Mouse (Mus musculus): ENCODE measurements at regions not wholly inside any gene's neighbourhood (a gene's known extent, or its start where the extent isn't known, plus 50 kb on each side); places are given as distances from the start of the nearest gene placed in this dataset.

DNA sequence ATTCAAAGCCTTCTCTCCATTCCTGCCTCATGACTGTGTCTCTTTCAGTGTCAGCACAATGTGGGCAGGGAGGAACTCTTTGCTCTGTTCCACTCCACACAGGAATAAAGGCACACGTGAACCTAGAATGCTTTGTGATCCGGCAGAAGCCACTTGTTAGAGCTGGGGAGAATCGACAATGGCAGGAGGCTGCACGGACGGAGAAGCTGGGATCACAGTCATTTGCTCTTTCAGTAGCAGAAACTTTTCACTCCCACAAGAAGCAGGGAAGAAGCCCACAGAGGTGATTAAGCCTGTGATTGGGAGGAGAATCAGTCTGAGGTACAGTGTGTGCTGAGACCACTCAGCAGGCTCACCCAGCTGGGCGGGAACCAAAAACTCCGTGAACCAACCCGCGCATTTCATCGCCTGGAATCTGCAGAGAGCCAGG lies 98.7 kb upstream of the Got2 start:
- no peak for ATAC-seq (ENCODE audit: low read depth)
- H3K4me3 ChIP-seq (ENCODE audit: low read length), result no peak overlapping the region
- whole genome bisulfite sequencing, result 16% methylated on average over 10 of the region's 10 CpGs
- H3K9me3 ChIP-seq (ENCODE audit: control insufficient read depth, low read length), result no peaks in the 10 kb centered on the region
- no peaks in the 10 kb centered on the region for H3K27me3 ChIP-seq (ENCODE audit: control insufficient read depth, insufficient read depth, low read depth, low read length)
- H3K27ac ChIP-seq (ENCODE audit: low read length), result no peak overlapping the region
- no peak overlapping the region for H3K4me2 ChIP-seq (ENCODE audit: low read depth, low read length)
- H3K9ac ChIP-seq (ENCODE audit: low read length), result no peak overlapping the region
- no peaks in the 10 kb centered on the region for H3K36me3 ChIP-seq (ENCODE audit: control insufficient read depth, insufficient read depth, low read length)
- no peaks in the 10 kb centered on the region for H3K4me1 ChIP-seq (replicated peaks; ENCODE audit: control insufficient read depth, insufficient read depth, low read length)

DNA sequence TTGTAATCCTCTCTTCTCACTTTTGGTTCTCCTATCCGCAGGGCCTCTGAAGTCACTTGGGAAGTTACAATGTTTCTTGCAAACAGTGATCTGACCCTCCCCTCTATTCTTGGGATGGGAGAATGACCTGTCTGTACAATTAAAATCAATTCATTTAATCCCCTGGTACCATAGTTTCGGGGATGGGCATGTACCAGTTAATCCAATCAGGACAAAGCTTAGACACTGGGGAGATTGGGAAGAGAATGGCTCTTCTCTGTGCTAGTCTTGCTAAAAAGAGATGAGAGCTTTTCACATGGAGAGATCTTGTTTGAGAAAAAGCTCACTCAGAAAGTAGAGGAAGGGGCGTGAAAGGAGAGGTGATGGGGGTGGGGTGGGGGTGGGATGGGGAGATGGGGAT lies 98.1 kb upstream of the Got2 start:
- no peak overlapping the region for H3K27ac ChIP-seq (ENCODE audit: low read length)
- no peaks in the 10 kb centered on the region for H3K36me3 ChIP-seq (ENCODE audit: control insufficient read depth, insufficient read depth, low read length)
- no peaks in the 10 kb centered on the region for H3K27me3 ChIP-seq (ENCODE audit: control insufficient read depth, insufficient read depth, low read depth, low read length)
- no peaks in the 10 kb centered on the region for H3K4me1 ChIP-seq (replicated peaks; ENCODE audit: control insufficient read depth, insufficient read depth, low read length)
- no peak overlapping the region for H3K4me2 ChIP-seq (ENCODE audit: low read depth, low read length)
- H3K9ac ChIP-seq (ENCODE audit: low read length), result no peak overlapping the region
- 58% methylated on average over 3 of the region's 3 CpGs for WGBS
- no peak for ATAC-seq (ENCODE audit: low read depth)
- no peaks in the 10 kb centered on the region for H3K9me3 ChIP-seq (ENCODE audit: control insufficient read depth, low read length)
- H3K4me3 ChIP-seq (ENCODE audit: low read length), result no peak overlapping the region

GRCm38 (mm10) chr8:95983690-95984089 lies 95.3 kb upstream of the Got2 start:
- Histone ChIP-seq H3K9ac (ENCODE audit: low read length) (no peak overlapping the region), H3K4me3 (ENCODE audit: low read length) (no peak overlapping the region), H3K36me3 (ENCODE audit: control insufficient read depth, insufficient read depth, low read length) (no peaks in the 10 kb centered on the region), H3K27me3 (ENCODE audit: control insufficient read depth, insufficient read depth, low read depth, low read length) (no peaks in the 10 kb centered on the region), H3K4me2 (ENCODE audit: low read depth, low read length) (no peak overlapping the region), H3K4me1 (replicated peaks; ENCODE audit: control insufficient read depth, insufficient read depth, low read length) (no peaks in the 10 kb centered on the region), H3K9me3 (ENCODE audit: control insufficient read depth, low read length) (no peaks in the 10 kb centered on the region), H3K27ac (ENCODE audit: low read length) (no peak overlapping the region)
- WGBS, result 37% methylated on average over 2 of the region's 2 CpGs
- no peak for ATAC-seq (ENCODE audit: low read depth)

DNA sequence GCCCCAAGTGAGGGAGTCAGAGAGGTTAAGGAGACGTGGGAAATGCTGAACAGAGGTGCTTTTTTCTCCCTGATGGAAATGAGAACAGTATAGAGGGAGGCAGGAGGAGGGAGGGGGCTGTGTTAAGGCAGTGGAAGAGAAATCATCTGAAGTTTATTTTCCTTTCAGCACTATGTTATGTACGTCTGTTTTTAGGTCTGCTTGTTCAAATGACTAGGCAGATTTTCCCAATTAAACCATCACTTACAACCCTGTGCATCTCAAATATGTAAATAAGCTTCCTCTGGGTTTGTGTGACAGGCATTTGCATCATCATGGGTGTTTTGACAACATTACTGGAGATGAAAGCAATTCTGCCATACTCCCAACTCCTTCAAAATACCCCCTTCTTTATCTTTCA lies 92.1 kb upstream of the Got2 start:
- Histone ChIP-seq H3K36me3 (ENCODE audit: control insufficient read depth, insufficient read depth, low read length) (no peaks in the 10 kb centered on the region), H3K4me3 (ENCODE audit: low read length) (no peak overlapping the region), H3K4me2 (ENCODE audit: low read depth, low read length) (no peak overlapping the region), H3K9me3 (ENCODE audit: control insufficient read depth, low read length) (no peaks in the 10 kb centered on the region), H3K4me1 (replicated peaks; ENCODE audit: control insufficient read depth, insufficient read depth, low read length) (no peaks in the 10 kb centered on the region), H3K27ac (ENCODE audit: low read length) (no peak overlapping the region), H3K27me3 (ENCODE audit: control insufficient read depth, insufficient read depth, low read depth, low read length) (no peaks in the 10 kb centered on the region), H3K9ac (ENCODE audit: low read length) (no peak overlapping the region)
- no peak for ATAC-seq (ENCODE audit: low read depth)
- WGBS, result 31% methylated on average over 2 of the region's 2 CpGs

DNA sequence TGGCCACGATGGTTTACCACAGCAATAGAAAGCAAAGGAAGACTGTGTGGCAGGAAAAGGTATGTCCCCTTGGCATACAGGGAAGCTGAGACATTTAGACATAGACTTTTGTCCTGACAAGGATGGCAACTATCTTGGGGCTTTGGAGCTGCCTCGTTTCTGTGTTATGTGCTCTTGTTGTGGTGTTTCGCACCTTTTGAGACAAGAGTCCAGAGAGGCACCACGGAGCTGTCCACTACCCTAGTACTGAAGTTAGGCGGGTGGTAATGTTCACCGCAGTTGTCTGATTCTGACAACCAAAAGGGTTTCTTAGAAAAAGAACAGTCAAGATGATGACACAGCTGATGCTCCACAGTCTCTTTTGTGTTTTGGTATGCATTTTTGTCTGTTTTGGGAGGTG lies 90.9 kb upstream of the Got2 start:
- Histone ChIP-seq H3K27ac (ENCODE audit: low read length) (no peak overlapping the region), H3K4me3 (ENCODE audit: low read length) (no peak overlapping the region), H3K4me2 (ENCODE audit: low read depth, low read length) (no peak overlapping the region), H3K9me3 (ENCODE audit: control insufficient read depth, low read length) (no peaks in the 10 kb centered on the region), H3K4me1 (replicated peaks; ENCODE audit: control insufficient read depth, insufficient read depth, low read length) (no peaks in the 10 kb centered on the region), H3K27me3 (ENCODE audit: control insufficient read depth, insufficient read depth, low read depth, low read length) (no peaks in the 10 kb centered on the region), H3K9ac (ENCODE audit: low read length) (no peak overlapping the region), H3K36me3 (ENCODE audit: control insufficient read depth, insufficient read depth, low read length) (no peaks in the 10 kb centered on the region)
- 45% methylated on average over 6 of the region's 6 CpGs for WGBS
- ATAC-seq (ENCODE audit: low read depth), result no peak

- no peak for ATAC-seq (ENCODE audit: low read depth)
- H3K27me3 ChIP-seq (ENCODE audit: control insufficient read depth, insufficient read depth, low read depth, low read length), result no peaks in the 10 kb centered on the region
- H3K4me2 ChIP-seq (ENCODE audit: low read depth, low read length), result no peak overlapping the region
- WGBS, result 10% methylated on average over 4 of the region's 4 CpGs
- no peaks in the 10 kb centered on the region for H3K36me3 ChIP-seq (ENCODE audit: control insufficient read depth, insufficient read depth, low read length)
- H3K4me1 ChIP-seq (replicated peaks; ENCODE audit: control insufficient read depth, insufficient read depth, low read length), result no peaks in the 10 kb centered on the region
- H3K4me3 ChIP-seq (ENCODE audit: low read length), result no peak overlapping the region
- H3K9ac ChIP-seq (ENCODE audit: low read length), result no peak overlapping the region
- no peaks in the 10 kb centered on the region for H3K9me3 ChIP-seq (ENCODE audit: control insufficient read depth, low read length)
- H3K27ac ChIP-seq (ENCODE audit: low read length), result no peak overlapping the region
Observed at GRCm38 (mm10) chr8:95974889-95975288, 86.5 kb upstream of the Got2 start.

DNA sequence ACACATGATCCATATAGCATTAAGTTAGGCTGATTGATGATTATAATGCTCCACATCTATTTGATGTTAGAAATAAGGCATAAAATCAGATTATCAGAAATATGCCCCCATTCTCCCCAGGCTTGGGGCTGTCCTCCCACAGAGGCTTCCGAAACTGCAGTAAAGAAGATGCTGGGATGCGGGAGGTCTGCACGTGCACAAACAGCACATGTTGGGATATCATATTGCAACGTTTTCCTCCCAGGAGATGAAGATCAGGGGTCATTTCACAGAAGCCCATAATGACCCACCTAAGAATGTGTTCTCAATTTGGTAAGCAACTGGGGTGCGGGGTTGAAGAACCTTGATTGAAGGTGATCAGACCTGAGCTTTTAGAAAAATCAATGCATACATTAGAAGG lies 85.9 kb upstream of the Got2 start:
- no peak overlapping the region for H3K9ac ChIP-seq (ENCODE audit: low read length)
- 57% methylated on average over 5 of the region's 5 CpGs for WGBS
- H3K27ac ChIP-seq (ENCODE audit: low read length), result no peak overlapping the region
- H3K36me3 ChIP-seq (ENCODE audit: control insufficient read depth, insufficient read depth, low read length), result no peaks in the 10 kb centered on the region
- no peak overlapping the region for H3K4me2 ChIP-seq (ENCODE audit: low read depth, low read length)
- no peaks in the 10 kb centered on the region for H3K4me1 ChIP-seq (replicated peaks; ENCODE audit: control insufficient read depth, insufficient read depth, low read length)
- no peak for ATAC-seq (ENCODE audit: low read depth)
- H3K4me3 ChIP-seq (ENCODE audit: low read length), result no peak overlapping the region
- no peaks in the 10 kb centered on the region for H3K9me3 ChIP-seq (ENCODE audit: control insufficient read depth, low read length)
- H3K27me3 ChIP-seq (ENCODE audit: control insufficient read depth, insufficient read depth, low read depth, low read length), result no peaks in the 10 kb centered on the region

DNA sequence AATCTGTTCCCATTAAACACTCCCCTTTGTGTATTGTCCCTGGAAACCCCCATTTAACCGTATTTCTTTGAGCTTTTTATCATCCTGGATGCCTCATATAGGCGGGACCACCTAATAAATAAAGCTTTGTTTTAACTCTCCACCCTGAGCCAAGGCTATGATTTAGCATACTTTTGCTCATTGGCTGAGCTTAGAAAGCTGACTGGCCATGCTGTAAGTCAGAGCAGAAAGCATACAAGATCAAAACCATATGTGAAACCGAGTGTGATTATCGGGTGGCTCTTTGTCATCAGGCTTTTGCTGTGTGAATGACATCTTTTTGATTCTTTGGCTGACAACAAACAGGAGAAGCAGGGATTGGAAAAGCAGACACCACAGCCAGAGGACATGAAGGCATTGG lies 85.2 kb upstream of the Got2 start:
- Histone ChIP-seq H3K9me3 (ENCODE audit: control insufficient read depth, low read length) (no peaks in the 10 kb centered on the region), H3K9ac (ENCODE audit: low read length) (no peak overlapping the region), H3K36me3 (ENCODE audit: control insufficient read depth, insufficient read depth, low read length) (no peaks in the 10 kb centered on the region), H3K4me3 (ENCODE audit: low read length) (no peak overlapping the region), H3K27ac (ENCODE audit: low read length) (no peak overlapping the region), H3K4me1 (replicated peaks; ENCODE audit: control insufficient read depth, insufficient read depth, low read length) (no peaks in the 10 kb centered on the region), H3K4me2 (ENCODE audit: low read depth, low read length) (no peak overlapping the region), H3K27me3 (ENCODE audit: control insufficient read depth, insufficient read depth, low read depth, low read length) (no peaks in the 10 kb centered on the region)
- ATAC-seq (ENCODE audit: low read depth), result no peak
- 30% methylated on average over 4 of the region's 4 CpGs for WGBS

GRCm38 (mm10) chr8:95968828-95969227 lies 80.5 kb upstream of the Got2 start:
- WGBS, result 87% methylated on average over 6 of the region's 6 CpGs
- Histone ChIP-seq H3K36me3 (ENCODE audit: control insufficient read depth, insufficient read depth, low read length) (no peaks in the 10 kb centered on the region), H3K27ac (ENCODE audit: low read length) (no peak overlapping the region), H3K4me1 (replicated peaks; ENCODE audit: control insufficient read depth, insufficient read depth, low read length) (peaks cover 5% of the 10 kb centered on the region; the same call in 1 of the 2 replicates), H3K9me3 (ENCODE audit: control insufficient read depth, low read length) (no peaks in the 10 kb centered on the region), H3K27me3 (ENCODE audit: control insufficient read depth, insufficient read depth, low read depth, low read length) (no peaks in the 10 kb centered on the region), H3K4me2 (ENCODE audit: low read depth, low read length) (no peak overlapping the region), H3K4me3 (ENCODE audit: low read length) (no peak overlapping the region), H3K9ac (ENCODE audit: low read length) (no peak overlapping the region)
- ATAC-seq (ENCODE audit: low read depth), result no peak

GRCm38 (mm10) chr8:95966430-95966829 lies 78.1 kb upstream of the Got2 start:
- Histone ChIP-seq H3K9ac (ENCODE audit: low read length) (no peak overlapping the region), H3K36me3 (ENCODE audit: control insufficient read depth, insufficient read depth, low read length) (no peaks in the 10 kb centered on the region), H3K27me3 (ENCODE audit: control insufficient read depth, insufficient read depth, low read depth, low read length) (no peaks in the 10 kb centered on the region), H3K27ac (ENCODE audit: low read length) (no peak overlapping the region), H3K4me1 (replicated peaks; ENCODE audit: control insufficient read depth, insufficient read depth, low read length) (peaks cover 5% of the 10 kb centered on the region; the same call in 1 of the 2 replicates), H3K4me3 (ENCODE audit: low read length) (no peak overlapping the region), H3K9me3 (ENCODE audit: control insufficient read depth, low read length) (no peaks in the 10 kb centered on the region), H3K4me2 (ENCODE audit: low read depth, low read length) (no peak overlapping the region)
- 45% methylated on average over 1 of the region's 1 CpGs for WGBS
- ATAC-seq (ENCODE audit: low read depth), result no peak

All from lung, embryonic 16.5 days (tissue).